8 mouse cellular contexts compared by ENCODE assay signal in the genomic region with DNA sequence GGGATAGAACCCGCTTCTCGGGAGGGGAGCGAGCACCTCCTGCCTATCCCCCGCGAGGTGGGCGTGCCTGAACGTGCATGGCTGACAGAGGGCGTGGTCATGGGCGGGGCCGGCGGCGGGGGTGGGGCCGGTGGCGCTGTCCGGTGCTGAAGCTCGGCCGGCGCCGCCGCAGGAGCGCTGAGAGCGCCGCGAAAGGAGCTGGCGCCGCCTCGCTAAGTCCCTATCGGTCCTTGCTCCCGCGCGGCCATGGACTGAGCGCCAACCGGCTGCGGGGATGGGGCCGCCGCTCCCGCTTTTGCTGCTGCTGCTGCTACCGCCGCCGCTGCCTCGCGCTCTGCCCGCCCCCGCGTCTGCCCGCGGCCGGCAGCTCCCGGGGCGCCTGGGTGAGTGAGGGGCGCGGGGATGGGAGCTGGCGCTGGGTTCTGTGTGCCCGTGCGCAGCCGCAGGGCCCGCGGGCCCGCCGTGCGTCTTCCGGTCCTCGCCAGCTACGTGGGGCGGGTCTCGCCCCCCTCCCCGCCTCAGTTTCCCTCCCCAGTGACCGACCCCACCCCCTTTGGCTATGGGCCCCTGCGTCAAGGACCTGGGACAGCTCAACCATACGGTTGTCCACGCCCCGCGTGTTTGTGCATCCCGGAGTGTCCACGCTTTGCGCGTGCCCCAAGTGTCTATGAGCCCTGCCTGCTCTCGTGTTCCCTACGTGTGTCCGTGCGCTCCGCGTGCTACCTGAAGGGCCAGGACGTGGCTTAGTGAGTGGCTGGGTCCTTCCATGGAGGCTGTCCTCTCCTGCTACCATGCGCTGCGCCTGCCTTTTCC. TPM values are rescaled to one million over a fixed set of nuclear protein-coding genes. Genes with fewer than 3 reads are reported as not detected.
DNase-seq lines count a peak whose midpoint lies in the region.

A gene (plus strand): TSS at position 130 of the 813 bp plus-strand sequence.

- DNase-seq in Muller cell, postnatal 12 days (ENCODE audit: inconsistent ontology term): peak; percentile 79
- DNase-seq in cerebellum, adult 18-20 months: peak; percentile 84 to 88
- peak; percentile 70 for DNase-seq in forelimb bud, embryonic 11.5 days (ENCODE audit: low read depth, low spot score)
- DNase-seq in hindlimb bud, embryonic 11.5 days (ENCODE audit: extremely low spot score, low read depth, low spot score): peak; percentile 8
- peak; percentile 46 for DNase-seq in left cerebral cortex, adult 11 months (ENCODE audit: low spot score)
- DNase-seq in lung, postnatal 14 days: peak; percentile 51
- peak; percentile 84 for DNase-seq in retina, embryonic 14.5 days (ENCODE audit: low spot score)
- DNase-seq in urinary bladder, adult 2 months (ENCODE audit: low spot score): peak; percentile 27

RNA-seq across cellular contexts. Expression of the gene that starts here (rescaled TPM):
- polyA plus RNA-seq in urinary bladder, adult 2 months (2012; rRNA removed): 0.21 and 0.22 TPM in 2 replicates

Comparison
In these comparisons a context has a peak if more than half of its experiments do, and no peak if none do; other contexts are left out.
1. Peak in every context shown above with its lines: DNase-seq.
2. Peak in DNase-seq in urinary bladder, adult 2 months; RNA of the gene not detected or under 1 TPM.
3. DNase-seq: peak in every context shown above with its lines; median percentile 86 in cerebellum, adult 18-20 months; 84 in retina, embryonic 14.5 days; 79 in Muller cell, postnatal 12 days; 70 in forelimb bud, embryonic 11.5 days; 51 in lung, postnatal 14 days; 46 in left cerebral cortex, adult 11 months; 27 in urinary bladder, adult 2 months; 8 in hindlimb bud, embryonic 11.5 days.